Mouse (Mus musculus): Measurements from ENCODE around the gene Nkapl. TPM values are rescaled to one million over a fixed set of nuclear protein-coding genes. Genes with fewer than 3 reads are reported as not detected.

Nkapl gene
- total RNA-seq, 1 experiment from 2014 or later = not detected

GRCm38 (mm10) chr13:21441207-21441572 is 27.1 kb downstream of the Nkapl start:
- ATAC-seq (ENCODE audit: extremely low read depth, insufficient number of reproducible peaks, low FRiP score, poor library complexity, severe bottlenecking) = no peak

GRCm38 (mm10) chr13:21440503-21441206 is 27.7 kb downstream of the Nkapl start, which contains the start of gene Pgbd1:
Gene Pgbd1 (minus strand): TSS chr13:21441058.
- ATAC-seq (ENCODE audit: extremely low read depth, insufficient number of reproducible peaks, low FRiP score, poor library complexity, severe bottlenecking) = peak; percentile 36; the same call in 1 of the 2 replicates

GRCm38 (mm10) chr13:21435476-21435875 is 32.8 kb downstream of the Nkapl start:
- ATAC-seq (ENCODE audit: extremely low read depth, insufficient number of reproducible peaks, low FRiP score, poor library complexity, severe bottlenecking) = no peak

GRCm38 (mm10) chr13:21427631-21428030 is 40.7 kb downstream of the Nkapl start:
- ATAC-seq (ENCODE audit: extremely low read depth, insufficient number of reproducible peaks, low FRiP score, poor library complexity, severe bottlenecking) = no peak

- ATAC-seq (ENCODE audit: extremely low read depth, insufficient number of reproducible peaks, low FRiP score, poor library complexity, severe bottlenecking) = no peak
These were observed 45.0 kb downstream of the Nkapl start for GRCm38 (mm10) chr13:21423301-21423700.

GRCm38 (mm10) chr13:21418865-21419264 is 49.4 kb downstream of the Nkapl start:
- no peak for ATAC-seq (ENCODE audit: extremely low read depth, insufficient number of reproducible peaks, low FRiP score, poor library complexity, severe bottlenecking)

GRCm38 (mm10) chr13:21417298-21418010 is 50.9 kb downstream of the Nkapl start:
- ATAC-seq (ENCODE audit: extremely low read depth, insufficient number of reproducible peaks, low FRiP score, poor library complexity, severe bottlenecking) = no peak

Other genes with a start within 250 kb of the Nkapl start
- gene Gpx5, start 175.8 kb downstream of the Nkapl start, total RNA-seq (2017) = not detected in 2 replicates
- gene Gpx6, start 156.4 kb downstream of the Nkapl start, total RNA-seq (2017) = not detected in 2 replicates
- gene Olfr1367, start 121.6 kb downstream of the Nkapl start, total RNA-seq (2017) = not detected in 2 replicates
- 2.3 and 2.7 TPM in 2 replicates for gene Zscan12, start 105.7 kb downstream of the Nkapl start, total RNA-seq (2017)
- 44.9 and 53.7 TPM in 2 replicates for gene Zkscan3, start 65.8 kb downstream of the Nkapl start, total RNA-seq (2017)
- gene Pgbd1, start 27.5 kb downstream of the Nkapl start, total RNA-seq (2017) = 0.23 and 0.37 TPM in 2 replicates
- 32.8 and 34.2 TPM in 2 replicates for gene Zscan26, start 14.8 kb downstream of the Nkapl start, total RNA-seq (2017)
- gene Zkscan4, start 10.4 kb upstream of the Nkapl start, total RNA-seq (2017) = not detected in 2 replicates
- gene Gm10065, start 10.9 kb upstream of the Nkapl start, total RNA-seq (2017) = not detected in 2 replicates
- 1.1 and 1.7 TPM in 2 replicates for gene AK157302, start 26.7 kb upstream of the Nkapl start, total RNA-seq (2017)
- gene Gm11273, start 32.9 kb upstream of the Nkapl start, total RNA-seq (2017) = not detected in 2 replicates
- gene Zkscan8, start 62.6 kb upstream of the Nkapl start, total RNA-seq (2017) = 6.9 TPM in 2 replicates
- not detected in 2 replicates for gene Olfr1366, start 74.3 kb upstream of the Nkapl start, total RNA-seq (2017)
- gene Olfr1535, start 91.4 kb upstream of the Nkapl start, total RNA-seq (2017) = not detected in 2 replicates
- gene Olfr1364, start 113.2 kb upstream of the Nkapl start, total RNA-seq (2017) = not detected in 2 replicates
- gene Olfr1362, start 145.5 kb upstream of the Nkapl start, total RNA-seq (2017) = not detected in 2 replicates
- not detected in 2 replicates for gene Olfr11, start 174.0 kb upstream of the Nkapl start, total RNA-seq (2017)
- not detected in 2 replicates for gene Olfr1361, start 194.9 kb upstream of the Nkapl start, total RNA-seq (2017)
- not detected in 2 replicates for gene Olfr1360, start 208.9 kb upstream of the Nkapl start, total RNA-seq (2017)
- not detected in 2 replicates for gene Olfr1359, start 229.6 kb upstream of the Nkapl start, total RNA-seq (2017)
- 14.4 and 16.0 TPM in 2 replicates for gene Hist1h2bl, start 247.6 kb upstream of the Nkapl start, total RNA-seq (2017)
- gene Hist1h2ai, start 247.9 kb upstream of the Nkapl start, total RNA-seq (2017) = 351 and 359 TPM in 2 replicates
- 15.6 and 19.4 TPM in 2 replicates for gene Hist1h3h, start 249.2 kb upstream of the Nkapl start, total RNA-seq (2017)